Mouse (Mus musculus) MEL (cell line): ENCODE data around the gene Gramd1b. TPM values are rescaled to one million over a fixed set of nuclear protein-coding genes. Genes with fewer than 3 reads are reported as not detected.

ENCODE experiments used
- DNase-seq: peaks from one replicate; pipeline ENCODE4 v3.0.0; 2011; ENCODE audit warnings: low read depth, low spot score
- H3K27ac ChIP-seq: 2 replicates; pipeline ENCODE4 v1.5.1; 2012; ENCODE audit warnings: low read depth, mild to moderate bottlenecking, control low read depth, low read length, moderate library complexity; ENCODE audit not compliant: control insufficient read depth
- H3K27me3 ChIP-seq, 2 experiments: fragments of 150-350 bp in 1 of 2; sonication (generic) in 1 of 2; 2 replicates each; pipeline ENCODE4 v1.6.1; 2012; ENCODE audit warnings: low read length in 2 of 2, mild to moderate bottlenecking in 2 of 2, improper control_type of control experiment in 1 of 2, moderate library complexity in 1 of 2; ENCODE audit not compliant: insufficient read depth in 2 of 2, control insufficient read depth in 1 of 2
- H3K36me3 ChIP-seq, 2 experiments: 2 replicates each; pipeline ENCODE4 v1.6.1; 2012 to 2014; ENCODE audit warnings: low read length in 2 of 2, improper control_type of control experiment in 1 of 2, inconsistent platforms in 1 of 2, mild to moderate bottlenecking in 1 of 2; ENCODE audit not compliant: insufficient read depth in 2 of 2, control insufficient read depth in 1 of 2
- H3K4me1 ChIP-seq, 2 experiments: fragments of 150-350 bp in 1 of 2; sonication (generic) in 1 of 2; 2 replicates each; pipeline ENCODE4 v1.6.1; 2012; ENCODE audit warnings: low read length in 2 of 2, improper control_type of control experiment in 1 of 2, mild to moderate bottlenecking in 1 of 2; ENCODE audit not compliant: insufficient read depth in 2 of 2, control insufficient read depth in 1 of 2
- H3K4me3 ChIP-seq, 2 experiments: fragments of 150-350 bp in 1 of 2; sonication (generic) in 1 of 2; 2 replicates each; pipeline ENCODE4 v1.5.1; 2012; ENCODE audit warnings: low read depth in 2 of 2, low read length in 2 of 2, mild to moderate bottlenecking in 2 of 2, moderate library complexity in 2 of 2, control low read depth in 1 of 2, improper control_type of control experiment in 1 of 2; ENCODE audit not compliant: control insufficient read depth in 1 of 2, insufficient read depth in 1 of 2
- H3K79me2 ChIP-seq: 2 replicates; pipeline ENCODE4 v1.6.1; 2012; ENCODE audit warnings: mild to moderate bottlenecking, low read length, moderate library complexity; ENCODE audit not compliant: control insufficient read depth, poor library complexity, insufficient read depth
- H3K9ac ChIP-seq: 2 replicates; pipeline ENCODE4 v1.6.1; 2012; ENCODE audit warnings: low read depth, mild to moderate bottlenecking, control low read depth, low read length, moderate library complexity; ENCODE audit not compliant: control insufficient read depth, poor library complexity, severe bottlenecking
- H3K9me3 ChIP-seq: fragments of 150-350 bp; sonication (generic); replicated peaks from 2 replicates; pipeline ENCODE4 v1.6.1; 2012; ENCODE audit warnings: mild to moderate bottlenecking, low read length, improper control_type of control experiment, moderate library complexity; ENCODE audit not compliant: insufficient read depth
- CHD1 ChIP-seq: IDR thresholded peaks from 2 replicates; pipeline ENCODE4 v1.6.1; 2012; ENCODE audit warnings: low read depth, mild to moderate bottlenecking, inconsistent platforms, low read length, improper control_type of control experiment
- ELF1 ChIP-seq: IDR thresholded peaks from 2 replicates; pipeline ENCODE4 v1.6.1; 2014; ENCODE audit warnings: low read depth, mild to moderate bottlenecking, inconsistent platforms, low read length, improper control_type of control experiment, moderate library complexity
- ETS1 ChIP-seq: IDR thresholded peaks from 2 replicates; pipeline ENCODE4 v1.6.1; 2012; ENCODE audit warnings: low read depth, mild to moderate bottlenecking, inconsistent platforms, low read length, improper control_type of control experiment, moderate library complexity
- HCFC1 ChIP-seq: IDR thresholded peaks from 2 replicates; pipeline ENCODE4 v1.6.1; 2012; ENCODE audit warnings: low read depth, mild to moderate bottlenecking, inconsistent platforms, low read length, improper control_type of control experiment, moderate library complexity
- JUND ChIP-seq: IDR thresholded peaks from 2 replicates; pipeline ENCODE4 v1.6.1; 2011; ENCODE audit warnings: low read depth, mild to moderate bottlenecking, improper control_type of control experiment, low read length
- KAT2A ChIP-seq: conservative IDR thresholded peaks from 2 replicates; pipeline ENCODE4 v1.6.1; 2012; ENCODE audit warnings: low read depth, low read length, improper control_type of control experiment, inconsistent platforms
- MAZ ChIP-seq: IDR thresholded peaks from 2 replicates; pipeline ENCODE4 v1.6.1; 2012; ENCODE audit warnings: low read depth, mild to moderate bottlenecking, inconsistent platforms, low read length, improper control_type of control experiment
- SMC3 ChIP-seq: IDR thresholded peaks from 2 replicates; pipeline ENCODE4 v1.6.1; 2011; ENCODE audit warnings: low read depth, low read length, improper control_type of control experiment
- TAL1 ChIP-seq: IDR thresholded peaks from 2 replicates; pipeline ENCODE4 v1.6.1; 2012; ENCODE audit warnings: mild to moderate bottlenecking, inconsistent platforms, low read length, moderate library complexity, mixed read lengths
- TBP ChIP-seq: IDR thresholded peaks from 2 replicates; pipeline ENCODE4 v1.8.0; 2011; ENCODE audit warnings: low read depth, low read length, improper control_type of control experiment
- TCF12 ChIP-seq: IDR thresholded peaks from 2 replicates; pipeline ENCODE4 v1.6.1; 2014; ENCODE audit warnings: low read depth, mild to moderate bottlenecking, inconsistent platforms, low read length, improper control_type of control experiment, moderate library complexity
- USF2 ChIP-seq, 2 experiments: IDR thresholded peaks; 2 replicates each; pipeline ENCODE4 v1.6.1; 2011 to 2012; ENCODE audit warnings: improper control_type of control experiment in 2 of 2, low read length in 2 of 2, borderline replicate concordance in 1 of 2, inconsistent platforms in 1 of 2, low read depth in 1 of 2, mild to moderate bottlenecking in 1 of 2; ENCODE audit not compliant: insufficient read depth in 1 of 2
- ZKSCAN1 ChIP-seq: IDR thresholded peaks from 2 replicates; pipeline ENCODE4 v1.6.1; 2012; ENCODE audit warnings: low read depth, mild to moderate bottlenecking, inconsistent platforms, low read length, improper control_type of control experiment, moderate library complexity
- ZMIZ1 ChIP-seq: IDR thresholded peaks from 2 replicates; pipeline ENCODE4 v1.6.1; 2012; ENCODE audit warnings: low read depth, mild to moderate bottlenecking, inconsistent platforms, low read length, improper control_type of control experiment, moderate library complexity
- ZNF384 ChIP-seq: IDR thresholded peaks from 2 replicates; pipeline ENCODE4 v1.6.1; 2012; ENCODE audit warnings: low read depth, mild to moderate bottlenecking, inconsistent platforms, low read length, improper control_type of control experiment
- polyA plus RNA-seq, 2 experiments: library from polyadenylated mRNA; stranded (reverse) in 1 of 2; unstranded in 1 of 2; fragments of >175 nt in 1 of 2; fragments of >200 nt in 1 of 2; gene quantifications; 2 replicates each; pipeline versions ENCODE4 v1.2.1 to v1.2.4; 2012; ENCODE audit warnings: low replicate concordance in 2 of 2, low read depth in 1 of 2; ENCODE audit not compliant: insufficient read length in 2 of 2, insufficient read depth in 1 of 2, missing spikeins in 1 of 2
- total RNA-seq: library from RNA; depleted of rRNA; stranded (reverse); fragments of 300-350 nt; gene quantifications from 2 replicates; pipeline ENCODE4 v1.2.3, GENCODE M21; 2012

Gene Gramd1b
- total and polyA plus RNA-seq, 3 experiments: not detected

DNA sequence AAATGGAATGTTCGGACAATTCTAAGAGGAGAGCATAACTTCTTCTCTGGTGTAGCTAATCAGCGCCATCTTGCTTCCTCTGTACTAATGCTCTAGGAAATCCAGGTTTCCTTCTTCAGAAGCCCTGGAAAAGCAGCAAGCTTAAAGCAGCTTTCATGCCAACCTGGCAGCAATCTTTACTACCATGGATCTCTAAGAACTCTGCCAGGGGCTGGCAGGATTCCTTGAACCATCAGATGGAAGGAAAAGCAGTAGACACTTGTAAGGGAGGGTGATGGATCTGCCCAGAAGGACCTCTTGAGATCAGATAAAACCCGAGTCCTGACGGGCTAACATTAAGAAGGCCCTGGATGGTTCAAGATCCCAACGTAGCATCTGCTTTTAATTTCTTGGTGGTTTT lies 234.9 kb downstream of the Gramd1b start:
- Histone ChIP-seq H3K36me3 (no peaks in the 10 kb centered on the region), H3K27ac (no peak overlapping the region), H3K27me3 (no peaks in the 10 kb centered on the region), H3K4me3 (no peak overlapping the region), H3K9me3 (no peaks in the 10 kb centered on the region), H3K9ac (no peak overlapping the region), H3K79me2 (no peaks in the 10 kb centered on the region), H3K4me1 (no peaks in the 10 kb centered on the region)
- TF ChIP-seq ELF1: no peak
- no peak for TF ChIP-seq ZKSCAN1
- no peak for TF ChIP-seq TBP
- no peak for TF ChIP-seq ZNF384
- TF ChIP-seq HCFC1: no peak
- TF ChIP-seq CHD1: no peak
- no peak for DNase-seq

DNA sequence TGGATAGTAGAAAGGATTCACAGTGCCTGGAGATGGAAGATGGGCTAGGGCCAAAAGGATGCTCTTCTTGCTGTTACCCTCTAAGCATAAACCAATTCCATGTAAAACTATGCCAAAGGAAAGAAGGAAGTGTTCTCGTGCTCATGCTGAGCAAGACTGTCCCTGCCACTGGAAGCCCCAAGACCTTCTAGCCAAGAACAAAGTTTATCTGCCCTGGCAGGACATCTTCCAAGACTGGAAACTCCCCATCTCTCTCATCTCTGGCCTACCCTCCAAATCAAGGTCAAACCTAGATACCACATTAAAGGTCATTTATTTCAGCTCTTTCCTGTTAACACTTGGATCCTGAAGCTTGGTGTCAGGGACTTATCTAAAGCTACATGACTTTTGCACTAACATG lies 236.3 kb downstream of the Gramd1b start:
- no peaks in the 10 kb centered on the region for H3K36me3 ChIP-seq
- DNase-seq: no peak
- TF ChIP-seq SMC3 (no peak), TCF12 (no peak), ZMIZ1 (no peak), MAZ (no peak), KAT2A (no peak), ETS1 (no peak), JUND (no peak)

DNA sequence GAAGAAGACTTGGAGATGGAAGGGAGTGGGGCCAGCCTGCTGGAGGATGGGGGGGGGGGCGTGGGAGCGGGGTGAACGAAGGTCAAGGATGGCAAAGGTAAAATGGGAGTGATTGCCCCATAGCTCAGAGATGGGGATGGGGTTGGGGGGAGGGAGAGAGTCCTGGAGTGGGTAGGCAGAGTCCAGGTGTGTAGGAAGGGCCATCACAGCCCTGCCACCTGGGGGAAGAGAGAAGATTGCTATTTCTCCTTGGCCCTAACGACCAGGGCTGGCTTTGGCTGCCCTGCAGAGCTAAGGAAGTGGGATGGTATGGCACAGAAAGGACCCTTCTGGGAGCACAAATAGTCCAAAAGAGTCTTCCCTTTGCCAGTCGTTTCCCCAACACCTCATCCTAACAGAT lies 237.0 kb downstream of the Gramd1b start:
- Histone ChIP-seq H3K79me2 (no peaks in the 10 kb centered on the region), H3K27me3 (no peaks in the 10 kb centered on the region), H3K4me1 (no peaks in the 10 kb centered on the region), H3K27ac (no peak overlapping the region), H3K9ac (no peak overlapping the region), H3K36me3 (no peaks in the 10 kb centered on the region), H3K9me3 (no peaks in the 10 kb centered on the region), H3K4me3 (no peak overlapping the region)
- no peak for DNase-seq
- TF ChIP-seq TAL1: no peak
- no peak for TF ChIP-seq ETS1
- no peak for TF ChIP-seq USF2 (IDR thresholded peaks at IDR 0.05; ENCODE audit: borderline replicate concordance in 1 of 2, insufficient read depth in 1 of 2, low read depth in 1 of 2, low read length in 2 of 2)
- no peak for TF ChIP-seq ZMIZ1

More for the DNA sequence above, 236.3 kb downstream of the Gramd1b start:
- no peaks in the 10 kb centered on the region for H3K9me3 ChIP-seq
- no peaks in the 10 kb centered on the region for H3K27me3 ChIP-seq
- no peaks in the 10 kb centered on the region for H3K79me2 ChIP-seq
- H3K27ac ChIP-seq: no peak overlapping the region
- H3K4me1 ChIP-seq: no peaks in the 10 kb centered on the region
- H3K4me3 ChIP-seq: no peak overlapping the region
- H3K9ac ChIP-seq: no peak overlapping the region
